Mouse (Mus musculus) embryonic fibroblast, embryonic 13.5 days (primary cell): ENCODE measurements at regions not wholly inside any gene's neighbourhood (a gene's known extent, or its start where the extent isn't known, plus 50 kb on each side); places are given as distances from the start of the nearest gene placed in this dataset.

Experiments
- CTCF ChIP-seq: IDR thresholded peaks from 2 replicates; pipeline ENCODE4 v1.5.1; 2011; ENCODE audit warnings: mild to moderate bottlenecking, control low read depth, low read length, moderate library complexity, borderline replicate concordance; ENCODE audit not compliant: insufficient read depth
- POLR2A ChIP-seq: IDR thresholded peaks from 2 replicates; pipeline ENCODE4 v1.6.1; 2011; ENCODE audit warnings: low read depth, mild to moderate bottlenecking, control low read depth, low read length, moderate library complexity

- TF ChIP-seq POLR2A (no peak), CTCF (no peak)
Observed at GRCm38 (mm10) chr14:46671482-46672225, 88.7 kb upstream of the Cdkn3 start.
